Mouse (Mus musculus) lung, postnatal 0 days (tissue): ENCODE measurements around the gene Hlcs.

Experiments used
- CTCF ChIP-seq: IDR thresholded peaks from 2 replicates; pipeline ENCODE4 v1.5.1; 2016; ENCODE audit warnings: antibody characterized with exemption, mild to moderate bottlenecking
- EP300 ChIP-seq: IDR thresholded peaks from 2 replicates; pipeline ENCODE4 v1.6.1; 2016; ENCODE audit warnings: antibody characterized with exemption, mild to moderate bottlenecking, control low read depth

- TF ChIP-seq EP300: no peak
- TF ChIP-seq CTCF: no peak
Observed at GRCm38 (mm10) chr16:94179341-94180121, 133.8 kb downstream of the Hlcs start.
